Mouse (Mus musculus) large intestine, adult 2 months (tissue): Measurements from ENCODE around the gene Mcur1. TPM values are rescaled to one million over a fixed set of nuclear protein-coding genes. Genes with fewer than 3 reads are reported as not detected.

ENCODE experiments used
- DNase-seq: peaks from one replicate; pipeline ENCODE4 v3.0.0-alpha.2; 2012; ENCODE audit warnings: low read depth, low spot score
- WGBS: fragments of 180-500 bp; shearing (Covaris S2); methylation state at CpG from one replicate; pipeline ENCODE4 v1.1.7; 2018; 5-methylcytosine and 5-hydroxymethylcytosine counted together
- polyA plus RNA-seq: library from polyadenylated mRNA; depleted of rRNA; stranded (reverse); fragments of >200 nt; gene quantifications from 2 replicates; pipeline ENCODE4 v1.2.3, GENCODE M21; 2012; rRNA removed

The Mcur1 gene
- polyA plus RNA-seq, 1 experiment = 12.9 TPM

- 71% methylated on average over 7 of the region's 7 CpGs for WGBS
- DNase-seq = no peak
These were observed 60.1 kb downstream of the Mcur1 start for GRCm38 (mm10) chr13:43499731-43500482.

GRCm38 (mm10) chr13:43498849-43499248 is 61.1 kb downstream of the Mcur1 start:
- WGBS = 71% methylated on average over 14 of the region's 14 CpGs
- no peak for DNase-seq

GRCm38 (mm10) chr13:43497769-43498168 is 62.2 kb downstream of the Mcur1 start:
- WGBS = 98% methylated on average over 3 of the region's 3 CpGs
- no peak for DNase-seq

GRCm38 (mm10) chr13:43496660-43497059 is 63.3 kb downstream of the Mcur1 start:
- DNase-seq = no peak
- 20% methylated on average over 2 of the region's 2 CpGs for WGBS

- 93% methylated on average over 7 of the region's 7 CpGs for WGBS
- DNase-seq = no peak
These were observed 64.3 kb downstream of the Mcur1 start for GRCm38 (mm10) chr13:43495645-43496044.

- 87% methylated on average over 7 of the region's 7 CpGs for WGBS
- no peak for DNase-seq
These were observed 66.3 kb downstream of the Mcur1 start for GRCm38 (mm10) chr13:43493725-43494124.

- no peak for DNase-seq
- 42% methylated on average over 11 of the region's 11 CpGs for WGBS
These were observed 66.9 kb downstream of the Mcur1 start for GRCm38 (mm10) chr13:43493058-43493481.

Other genes starting within 250 kb of the Mcur1 start
- gene Sirt5, start 194.7 kb downstream of the Mcur1 start, polyA plus RNA-seq = 4.0 and 6.0 TPM in 2 replicates
- 27.7 and 40.1 TPM in 2 replicates for gene Nol7, start 161.8 kb downstream of the Mcur1 start, polyA plus RNA-seq
- 11.9 TPM in 2 replicates for gene Ranbp9, start 78.9 kb downstream of the Mcur1 start, polyA plus RNA-seq
- gene Rnf182, start 55.5 kb upstream of the Mcur1 start, polyA plus RNA-seq = 0.07 TPM in 2 replicates
- gene Cd83, start 224.6 kb upstream of the Mcur1 start, polyA plus RNA-seq = 10.5 TPM in 2 replicates